Mouse (Mus musculus): ENCODE data around the gene Dph1.
A peak's percentile ranks its signal among the peaks of the same experiment; 100 is the strongest.

Gene Dph1

DNA sequence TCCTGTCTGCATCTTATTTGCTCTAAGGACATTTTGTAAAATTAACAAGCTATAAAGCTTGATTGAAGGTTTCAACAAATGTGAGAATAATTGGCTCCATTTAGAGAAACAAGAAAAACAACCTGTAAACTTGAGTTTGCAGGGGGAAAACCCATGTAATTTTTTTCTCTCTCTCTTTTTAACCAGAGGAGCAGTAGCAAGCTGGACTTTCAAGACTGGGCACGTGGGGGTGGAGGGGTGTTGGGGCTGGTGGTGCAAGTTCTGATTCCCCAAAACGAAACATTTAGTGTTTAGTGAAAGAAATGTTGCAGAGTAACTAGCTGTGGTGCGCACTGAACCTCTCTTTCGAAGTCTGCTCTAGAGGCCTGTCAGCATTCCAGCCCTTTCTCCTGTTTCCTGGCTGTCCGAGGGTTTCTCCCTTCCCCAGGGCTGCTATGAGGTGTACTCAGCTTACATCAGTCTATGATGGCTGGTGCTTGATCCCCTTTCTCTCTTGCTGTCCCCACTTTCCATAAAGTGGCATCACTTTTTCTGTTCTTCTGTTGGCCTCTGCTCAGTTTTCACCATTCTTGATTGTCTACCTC, 56.5 kb downstream of the Dph1 start:
- no peak for DNase-seq (ENCODE audit: low spot score in 2 of 2)

DNA sequence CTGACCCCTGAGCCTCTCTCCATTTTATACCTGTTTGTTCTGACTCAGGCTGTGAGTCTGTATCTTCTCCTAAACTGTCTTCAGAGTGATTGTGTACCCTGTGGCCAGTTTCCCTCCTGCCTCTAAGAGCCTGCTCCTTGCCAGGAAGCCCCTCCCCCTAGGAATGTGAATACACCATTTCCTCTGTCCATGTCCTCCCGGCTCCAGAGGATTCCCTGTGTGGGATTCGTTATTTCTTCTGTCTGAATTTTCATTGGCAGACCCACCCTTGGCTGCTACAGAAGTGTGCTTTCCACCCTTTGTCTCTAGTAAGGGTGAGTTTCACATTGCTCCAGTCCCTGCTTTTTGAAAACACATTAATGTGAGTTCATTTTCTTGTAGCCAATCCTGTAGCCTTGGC, 57.1 kb downstream of the Dph1 start:
- DNase-seq (ENCODE audit: low spot score in 2 of 2) = no peak

GRCm38 (mm10) chr11:75133391-75133790, 57.6 kb downstream of the Dph1 start:
- DNase-seq (ENCODE audit: low spot score in 2 of 2) = no peak

DNA sequence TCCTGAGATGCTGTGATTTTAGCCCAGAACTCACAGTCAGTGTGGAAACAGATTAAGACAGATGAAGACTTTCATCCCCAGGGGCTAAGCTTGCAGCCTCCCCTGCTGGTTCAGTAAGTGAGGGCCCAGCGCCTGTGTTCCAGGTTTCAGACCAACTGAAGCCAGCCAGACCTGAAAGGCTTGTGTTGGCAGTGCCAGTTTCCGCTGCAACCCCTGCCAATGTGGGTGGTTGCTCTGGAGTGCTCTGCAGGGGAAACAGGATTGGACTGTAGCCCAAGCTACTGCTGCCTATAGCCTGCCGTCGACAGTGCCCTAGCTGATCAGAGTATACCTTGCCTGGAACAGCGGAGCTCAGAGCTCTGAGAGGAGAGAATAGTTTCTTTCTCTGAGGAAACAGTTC, 58.8 kb downstream of the Dph1 start:
- peak; percentile 61 to 64 for DNase-seq (ENCODE audit: low spot score in 2 of 2)

- no peak for DNase-seq (ENCODE audit: low spot score in 2 of 2)
Measured at GRCm38 (mm10) chr11:75131300-75131699, 59.7 kb downstream of the Dph1 start.

- no peak for DNase-seq (ENCODE audit: low spot score in 2 of 2)
Measured at GRCm38 (mm10) chr11:75129481-75129880, 61.6 kb downstream of the Dph1 start.

Measured in frontal cortex, postnatal 36 days (tissue).